Mouse (Mus musculus) left cerebral cortex, adult 2 months (tissue): ENCODE data around the gene Car6. TPM values are rescaled to one million over a fixed set of nuclear protein-coding genes. Genes with fewer than 3 reads are reported as not detected.
A peak's percentile ranks its signal among the peaks of the same experiment; 100 is the strongest.

Source experiments
- DNase-seq, 2 experiments: peaks; one replicate each; pipeline ENCODE4 v3.0.0; 2021 to 2022; ENCODE audit warnings: low spot score in 2 of 2, mixed read lengths in 1 of 2; ENCODE audit errors: extremely low spot score in 1 of 2
- H3K27ac ChIP-seq: fragments of 200-600 bp; 2 replicates; pipeline ENCODE4 v1.8.1; 2022
- H3K4me3 ChIP-seq: fragments of 200-600 bp; 2 replicates; pipeline ENCODE4 v1.8.1; 2022
- CTCF ChIP-seq: fragments of 200-600 bp; IDR thresholded peaks from 2 replicates; pipeline ENCODE4 v1.8.1; 2022; ENCODE audit warnings: antibody characterized with exemption, mild to moderate bottlenecking, moderate library complexity
- intact Hi-C: fragments of 180-260 bp; cut with DNase I; formaldehyde crosslinking; loops from one replicate; pipeline ENCODE4 v1.15.1; 2025
- total RNA-seq, 2 experiments: library from RNA; stranded (reverse); gene quantifications; 2 replicates each; pipeline ENCODE4 v1.2.3; 2021

The Car6 gene
- total RNA-seq, 2 experiments from 2014 or later, result not detected

GRCm38 (mm10) chr4:150237636-150238361 is 36.7 kb upstream of the Car6 start:
- DNase-seq, result no peak
- no peak for TF ChIP-seq CTCF
- intact Hi-C loops, result no loop called here
- H3K27ac ChIP-seq, result peak overlapping the region; percentile 100
- peak overlapping the region; percentile 98 for H3K4me3 ChIP-seq

- DNase-seq, result peak; percentile 95 to 96
- H3K27ac ChIP-seq, result peak within 1 kb of the TSS; percentile 100
- no peak; the same call in 1 of the 2 replicates for TF ChIP-seq CTCF
- intact Hi-C loops, result no loop called here
- H3K4me3 ChIP-seq, result peak within 1 kb of the TSS; percentile 98
Observed at GRCm38 (mm10) chr4:150236521-150237481, 35.7 kb upstream of the Car6 start, which contains the start of gene Eno1. Gene Eno1 (plus strand): TSS chr4:150236721.

GRCm38 (mm10) chr4:150236031-150236430 is 34.9 kb upstream of the Car6 start:
- intact Hi-C loops, result no loop called here
- DNase-seq, result no peak

GRCm38 (mm10) chr4:150235585-150235984 is 34.5 kb upstream of the Car6 start:
- Histone ChIP-seq H3K27ac (peak overlapping the region; percentile 58; the same call in 1 of the 2 replicates), H3K4me3 (no peak overlapping the region)
- no peak for DNase-seq
- no peak for TF ChIP-seq CTCF
- intact Hi-C loops, result no loop called here

More at GRCm38 (mm10) chr4:150236031-150236430, 34.9 kb upstream of the Car6 start:
- H3K27ac ChIP-seq, result peak overlapping the region; percentile 100
- no peak for TF ChIP-seq CTCF
- H3K4me3 ChIP-seq, result peak overlapping the region; percentile 98

- intact Hi-C loops, result no loop called here
- no peak for DNase-seq
- H3K4me3 ChIP-seq, result no peak overlapping the region
- TF ChIP-seq CTCF, result no peak
- peak overlapping the region; percentile 58 for H3K27ac ChIP-seq
Observed at GRCm38 (mm10) chr4:150234599-150235327, 33.6 kb upstream of the Car6 start.

- H3K27ac ChIP-seq, result peak overlapping the region; percentile 20; the same call in 1 of the 2 replicates
- peak in 1 of 2 experiments; percentile 32 for DNase-seq
- no peak overlapping the region for H3K4me3 ChIP-seq
- intact Hi-C loops, result no loop called here
- TF ChIP-seq CTCF, result no peak
Observed at GRCm38 (mm10) chr4:150231871-150232270, 30.7 kb upstream of the Car6 start.

- DNase-seq, result peak; percentile 47 to 55
- TF ChIP-seq CTCF, result no peak
- Histone ChIP-seq H3K4me3 (no peak overlapping the region), H3K27ac (peak overlapping the region; percentile 86)
- intact Hi-C loops, result no loop called here
Observed at GRCm38 (mm10) chr4:150230460-150231407, 29.6 kb upstream of the Car6 start.

GRCm38 (mm10) chr4:150229747-150230390 is 28.7 kb upstream of the Car6 start:
- no peak for TF ChIP-seq CTCF
- Histone ChIP-seq H3K27ac (peak overlapping the region; percentile 86; the same call in 1 of the 2 replicates), H3K4me3 (no peak overlapping the region)
- intact Hi-C loops, result loop anchor here (10.0 kb wide), 1 partner anchor 195 kb away; no protein-coding TSS in a partner anchor
- DNase-seq, result no peak

GRCm38 (mm10) chr4:150228581-150229348 is 27.6 kb upstream of the Car6 start:
- no peak overlapping the region for H3K4me3 ChIP-seq
- no peak for DNase-seq
- H3K27ac ChIP-seq, result no peak overlapping the region
- intact Hi-C loops, result loop anchor here (10.0 kb wide), 1 partner anchor 194 kb away; no protein-coding TSS in a partner anchor
- TF ChIP-seq CTCF, result no peak
